In the genomic region with DNA sequence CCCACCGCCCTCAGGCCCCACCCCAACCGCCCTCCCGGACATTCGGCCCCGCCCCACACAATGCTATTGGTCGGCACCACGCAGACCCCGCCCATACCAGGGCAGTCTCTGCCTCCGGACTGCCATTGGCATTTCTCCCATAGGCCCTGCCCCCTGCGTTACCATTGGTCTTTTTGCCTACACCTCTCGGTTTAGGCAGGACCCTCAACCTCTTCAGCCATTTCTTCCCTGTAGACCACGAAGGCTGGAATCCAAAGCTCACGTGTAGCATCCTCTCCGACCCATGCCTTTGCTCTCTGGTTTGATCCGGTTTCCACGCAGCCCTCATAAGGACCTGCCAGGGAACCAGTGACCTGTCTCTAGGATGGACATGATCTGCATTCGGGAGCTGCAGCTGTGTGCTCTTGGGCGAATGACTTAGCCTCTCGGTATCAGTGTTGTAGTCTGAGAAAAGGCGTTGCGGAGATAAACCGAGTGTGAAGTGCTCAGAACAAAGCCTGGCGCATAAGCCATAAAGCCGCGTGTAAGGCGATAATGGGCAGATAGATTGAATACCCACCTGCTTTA, we compare ENCODE assay signal across 8 mouse cellular contexts. TPM values are rescaled to one million over a fixed set of nuclear protein-coding genes. Genes with fewer than 3 reads are reported as not detected.
DNase-seq lines count a peak whose midpoint lies in the region; ATAC-seq and TF ChIP-seq lines count a peak whose summit lies in the region.

No protein-coding gene starts in this region.

- H3K36me3 ChIP-seq in erythroblast, embryonic 14.5 days (ENCODE audit: control insufficient read depth), result peaks cover 16% of the 10 kb centered on the region
- H3K36me3 ChIP-seq in heart, embryonic 12.5 days, result peaks cover 9% of the 10 kb centered on the region
- H3K36me3 ChIP-seq in kidney, embryonic 16.5 days (ENCODE audit: insufficient read depth, low read length), result peaks cover 3% of the 10 kb centered on the region
- H3K36me3 ChIP-seq in liver, adult 2 months (ENCODE audit: control insufficient read depth, insufficient read depth, low read length), result no peaks in the 10 kb centered on the region

- peak overlapping the region; percentile 81 for H3K4me3 ChIP-seq in erythroblast, embryonic 14.5 days (replicated peaks)
- H3K4me3 ChIP-seq in heart, embryonic 12.5 days, result peak overlapping the region; percentile 85
- H3K4me3 ChIP-seq in kidney, embryonic 16.5 days (ENCODE audit: low read length), result peak overlapping the region; percentile 88
- peak overlapping the region; percentile 2 for H3K4me3 ChIP-seq in liver, adult 2 months (ENCODE audit: insufficient read depth, low read depth, low read length)

- no peak for TF ChIP-seq CTCF in liver, adult 2 months (IDR thresholded peaks at IDR 0.05; ENCODE audit: low read depth, low read length)

- peak overlapping the region; percentile 79 for H3K4me2 ChIP-seq in heart, embryonic 12.5 days
- peak overlapping the region; percentile 75 for H3K4me2 ChIP-seq in kidney, embryonic 16.5 days (replicated peaks; ENCODE audit: low read depth, low read length)

- peaks cover 68% of the 10 kb centered on the region for H3K4me1 ChIP-seq in erythroblast, embryonic 14.5 days (ENCODE audit: control insufficient read depth)
- H3K4me1 ChIP-seq in heart, embryonic 12.5 days (replicated peaks), result peaks cover 60% of the 10 kb centered on the region
- H3K4me1 ChIP-seq in kidney, embryonic 16.5 days (ENCODE audit: insufficient read depth, low read length), result peaks cover 43% of the 10 kb centered on the region
- H3K4me1 ChIP-seq in liver, adult 2 months (ENCODE audit: control insufficient read depth, insufficient read depth, low read length), result peaks cover 10% of the 10 kb centered on the region

- H3K27me3 ChIP-seq in erythroblast, embryonic 14.5 days (ENCODE audit: control insufficient read depth), result peaks cover 7% of the 10 kb centered on the region
- no peaks in the 10 kb centered on the region for H3K27me3 ChIP-seq in heart, embryonic 12.5 days (replicated peaks)
- H3K27me3 ChIP-seq in kidney, embryonic 16.5 days (ENCODE audit: insufficient read depth, low read length), result no peaks in the 10 kb centered on the region
- H3K27me3 ChIP-seq in liver, adult 2 months (ENCODE audit: control insufficient read depth, insufficient read depth, low read length), result no peaks in the 10 kb centered on the region

- TF ChIP-seq POLR2A in liver, adult 2 months (IDR thresholded peaks at IDR 0.05; ENCODE audit: extremely low read depth, insufficient read depth, low read length), result no peak

- DNase-seq in brain, embryonic 18.5 days (ENCODE audit: low read depth, low spot score), result peak; percentile 96
- peak; percentile 76 for DNase-seq in liver, adult 2 months (ENCODE audit: extremely low read depth, low read depth, low spot score)
- DNase-seq in spleen, postnatal 36 days (ENCODE audit: low spot score in 2 of 2), result peak; percentile 97 to 98

- H3K27ac ChIP-seq in heart, embryonic 12.5 days (ENCODE audit: poor library complexity, severe bottlenecking), result peak overlapping the region; percentile 40
- peak overlapping the region; percentile 61; the same call in 1 of the 2 replicates for H3K27ac ChIP-seq in kidney, embryonic 16.5 days (ENCODE audit: low read length)
- H3K27ac ChIP-seq in liver, adult 2 months (replicated peaks; ENCODE audit: insufficient read depth, low read depth, low read length), result no peak overlapping the region

- H3K9me3 ChIP-seq in erythroblast, embryonic 14.5 days (ENCODE audit: control insufficient read depth, low read length), result no peaks in the 10 kb centered on the region
- H3K9me3 ChIP-seq in heart, embryonic 12.5 days (replicated peaks), result no peaks in the 10 kb centered on the region
- no peaks in the 10 kb centered on the region for H3K9me3 ChIP-seq in kidney, embryonic 16.5 days (ENCODE audit: low read length)

- no peaks in the 10 kb centered on the region for H3K79me2 ChIP-seq in liver, adult 2 months (ENCODE audit: control insufficient read depth, insufficient read depth, low read length)

- ATAC-seq in CD4-positive, CD25-positive, alpha-beta regulatory T cell, adult 4 months, result peak; percentile 94
- peak; percentile 94 for ATAC-seq in heart, embryonic 12.5 days (ENCODE audit: insufficient number of reproducible peaks, low FRiP score)
- peak; percentile 95 for ATAC-seq in kidney, embryonic 16.5 days (ENCODE audit: low FRiP score, low TSS enrichment)
- peak; percentile 92 for ATAC-seq in monocyte, adult 5-6 weeks (replicated peaks; ENCODE audit: insufficient number of reproducible peaks, low FRiP score, low TSS enrichment, poor library complexity, severe bottlenecking)

- H3K9ac ChIP-seq in heart, embryonic 12.5 days, result 0 out of 2 replicates have a peak overlapping the region, but pooled peaks have one; percentile 49
- H3K9ac ChIP-seq in kidney, embryonic 16.5 days (replicated peaks; ENCODE audit: low read length), result peak overlapping the region; percentile 72
- H3K9ac ChIP-seq in liver, adult 2 months (ENCODE audit: low read depth, low read length), result peak overlapping the region; percentile 2; the same call in 1 of the 2 replicates

- WGBS in heart, embryonic 12.5 days, result 4% methylated on average over 25 of the region's 26 CpGs
- WGBS in kidney, embryonic 16.5 days, result 5% methylated on average over 24 of the region's 26 CpGs
- 11% methylated on average over 24 of the region's 26 CpGs for WGBS in liver, adult 2 months

RNA-seq across cellular contexts. Expression of a gene that starts 0.4 kb away (rescaled TPM):
- 1 to 10 TPM; 4.9 to 6.7 TPM for polyA plus RNA-seq in CD4-positive, CD25-positive, alpha-beta regulatory T cell, adult 4 months (2017; shearing (Covaris generic))
- 8.6 and 8.9 TPM in 2 replicates for polyA plus RNA-seq in erythroblast, embryonic 14.5 days (2012)
- polyA plus RNA-seq in heart, embryonic 12.5 days (2016; fragmentation: Nextera tagmentation; extraction: Ambion mirVana), result 36.3 and 38.0 TPM in 2 replicates
- 28.4 and 31.3 TPM in 2 replicates for polyA plus RNA-seq in kidney, embryonic 16.5 days (2015; fragmentation: Nextera tagmentation; extraction: Ambion mirVana)
- total RNA-seq in liver, adult 2 months (2014; rRNA removed), result 1.9 and 2.7 TPM in 2 replicates
- polyA plus RNA-seq in liver, adult 2 months (2012; rRNA removed), result 7.1 and 8.6 TPM in 2 replicates
- 12.6 to 29.2 TPM (median 15.6 TPM) in 3 replicates for total RNA-seq in monocyte, adult 5-6 weeks (2017)

RNA-seq across cellular contexts. Expression of a gene that starts 42.1 kb away (rescaled TPM):
- 10 to 100 TPM; 24.2 to 26.2 TPM for polyA plus RNA-seq in CD4-positive, CD25-positive, alpha-beta regulatory T cell, adult 4 months (2017; shearing (Covaris generic))
- polyA plus RNA-seq in erythroblast, embryonic 14.5 days (2012), result 2.6 and 3.7 TPM in 2 replicates
- 2.9 and 4.3 TPM in 2 replicates for polyA plus RNA-seq in heart, embryonic 12.5 days (2016; fragmentation: Nextera tagmentation; extraction: Ambion mirVana)
- polyA plus RNA-seq in kidney, embryonic 16.5 days (2015; fragmentation: Nextera tagmentation; extraction: Ambion mirVana), result 36.3 and 38.9 TPM in 2 replicates
- 4.2 and 5.5 TPM in 2 replicates for total RNA-seq in liver, adult 2 months (2014; rRNA removed)
- 9.2 and 9.5 TPM in 2 replicates for polyA plus RNA-seq in liver, adult 2 months (2012; rRNA removed)
- 274 to 469 TPM (median 297 TPM) in 3 replicates for total RNA-seq in monocyte, adult 5-6 weeks (2017)

RNA-seq across cellular contexts. Expression of a gene that starts 53.0 kb away (rescaled TPM):
- 10 to 100 TPM; 22.2 to 34.3 TPM for polyA plus RNA-seq in CD4-positive, CD25-positive, alpha-beta regulatory T cell, adult 4 months (2017; shearing (Covaris generic))
- 0.06 and 0.16 TPM in 2 replicates for polyA plus RNA-seq in erythroblast, embryonic 14.5 days (2012)
- polyA plus RNA-seq in heart, embryonic 12.5 days (2016; fragmentation: Nextera tagmentation; extraction: Ambion mirVana), result 12.4 and 15.7 TPM in 2 replicates
- polyA plus RNA-seq in kidney, embryonic 16.5 days (2015; fragmentation: Nextera tagmentation; extraction: Ambion mirVana), result 26.0 and 30.7 TPM in 2 replicates
- 2.3 and 2.4 TPM in 2 replicates for total RNA-seq in liver, adult 2 months (2014; rRNA removed)
- 3.8 and 5.5 TPM in 2 replicates for polyA plus RNA-seq in liver, adult 2 months (2012; rRNA removed)
- 8.2 to 14.9 TPM (median 14.3 TPM) in 3 replicates for total RNA-seq in monocyte, adult 5-6 weeks (2017)

RNA-seq across cellular contexts. Expression of a gene that starts 55.6 kb away (rescaled TPM):
- 10 to 100 TPM; 15.4 to 33.1 TPM for polyA plus RNA-seq in CD4-positive, CD25-positive, alpha-beta regulatory T cell, adult 4 months (2017; shearing (Covaris generic))
- 0.31 and 0.34 TPM in 2 replicates for polyA plus RNA-seq in erythroblast, embryonic 14.5 days (2012)
- polyA plus RNA-seq in heart, embryonic 12.5 days (2016; fragmentation: Nextera tagmentation; extraction: Ambion mirVana), result 14.6 and 15.5 TPM in 2 replicates
- 28.2 and 30.9 TPM in 2 replicates for polyA plus RNA-seq in kidney, embryonic 16.5 days (2015; fragmentation: Nextera tagmentation; extraction: Ambion mirVana)
- 5.5 and 6.1 TPM in 2 replicates for total RNA-seq in liver, adult 2 months (2014; rRNA removed)
- 13.3 and 14.4 TPM in 2 replicates for polyA plus RNA-seq in liver, adult 2 months (2012; rRNA removed)
- total RNA-seq in monocyte, adult 5-6 weeks (2017), result 3.9 to 13.9 TPM (median 6.1 TPM) in 3 replicates

Comparison
In these comparisons a context has a peak if more than half of its experiments do, and no peak if none do; other contexts are left out.
1. H3K4me3 ChIP-seq: peak in every context shown above with its lines; median percentile 88 in kidney, embryonic 16.5 days; 85 in heart, embryonic 12.5 days; 81 in erythroblast, embryonic 14.5 days; 2 in liver, adult 2 months.
2. H3K9ac ChIP-seq: peak in every context shown above with its lines; median percentile 72 in kidney, embryonic 16.5 days; 49 in heart, embryonic 12.5 days; 2 in liver, adult 2 months.